Mouse (Mus musculus): ENCODE results near the gene Bnip3. TPM values are rescaled to one million over a fixed set of nuclear protein-coding genes. Genes with fewer than 3 reads are reported as not detected.

Gene Bnip3
- polyA plus RNA-seq (2017; shearing (Covaris generic)): 10 to 100 TPM; 18.6 to 23.3 TPM

DNA sequence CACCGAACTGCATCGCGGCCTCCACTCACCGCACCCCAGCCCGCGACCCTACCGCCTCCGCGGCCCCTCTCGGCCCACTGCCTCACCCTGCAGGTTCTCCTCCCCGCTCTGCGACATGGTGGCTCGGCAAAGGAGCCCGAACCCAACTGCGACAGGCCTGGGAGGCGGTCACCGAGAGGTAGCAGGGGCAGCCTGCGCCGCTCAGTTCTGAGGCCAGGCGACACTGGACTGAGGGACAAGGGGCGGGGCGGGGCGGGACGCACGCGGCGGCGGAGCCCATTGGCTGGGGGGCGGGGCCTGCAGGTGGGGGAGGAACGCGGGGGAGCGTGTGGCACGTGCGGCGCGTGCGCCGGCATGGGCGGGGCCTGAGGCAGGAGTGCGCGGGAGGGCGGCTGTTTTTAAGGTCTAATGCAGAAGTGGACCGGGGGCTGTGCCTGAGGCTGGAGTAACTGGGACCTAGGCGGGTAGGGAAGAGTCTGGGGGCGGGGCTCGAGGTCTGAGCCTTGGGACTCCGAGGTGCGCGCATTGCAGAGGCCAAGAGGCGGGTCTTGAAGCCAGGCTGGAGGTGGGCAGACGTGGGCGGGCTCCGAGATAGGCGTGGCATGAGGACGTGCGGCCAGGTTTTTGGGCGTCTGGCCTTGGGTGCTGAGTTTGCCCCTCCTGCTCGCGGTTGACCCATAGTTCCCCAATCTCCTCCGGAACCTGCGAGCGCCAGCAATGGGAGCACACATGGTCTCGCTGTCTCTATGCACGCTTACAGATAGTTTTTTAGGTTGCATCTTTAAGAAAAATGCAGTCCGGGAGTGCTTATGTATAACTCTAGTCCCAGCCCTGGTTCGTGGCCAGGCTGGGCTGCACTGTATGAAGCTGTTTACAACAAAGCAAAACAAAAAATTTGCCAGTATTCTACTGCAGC, at the start of gene Bnip3:
TSS of gene Bnip3 (minus strand) at position 243 of the 916 bp plus-strand sequence.
- ATAC-seq: peak; percentile 89

DNA sequence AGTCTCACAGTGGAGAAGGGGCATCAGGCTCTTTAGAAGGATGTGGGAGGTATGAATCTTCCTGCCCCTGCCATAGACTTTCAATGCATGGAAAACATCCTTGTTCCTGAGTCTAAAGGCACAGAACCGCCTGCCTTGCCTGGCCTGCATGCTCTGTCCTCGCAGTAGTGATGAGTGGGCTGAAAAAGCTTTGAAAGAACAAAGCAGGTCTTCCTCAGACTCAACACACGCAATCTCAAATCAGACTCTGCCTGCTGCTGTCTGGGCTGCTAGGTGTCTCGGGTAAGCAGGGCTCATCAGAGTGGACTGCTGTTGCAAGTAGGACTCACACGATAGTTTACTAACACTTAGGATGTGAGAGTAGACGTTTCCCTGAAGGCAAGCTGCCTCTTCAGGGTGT, 47.8 kb upstream of the Bnip3 start:
- no peak for ATAC-seq

DNA sequence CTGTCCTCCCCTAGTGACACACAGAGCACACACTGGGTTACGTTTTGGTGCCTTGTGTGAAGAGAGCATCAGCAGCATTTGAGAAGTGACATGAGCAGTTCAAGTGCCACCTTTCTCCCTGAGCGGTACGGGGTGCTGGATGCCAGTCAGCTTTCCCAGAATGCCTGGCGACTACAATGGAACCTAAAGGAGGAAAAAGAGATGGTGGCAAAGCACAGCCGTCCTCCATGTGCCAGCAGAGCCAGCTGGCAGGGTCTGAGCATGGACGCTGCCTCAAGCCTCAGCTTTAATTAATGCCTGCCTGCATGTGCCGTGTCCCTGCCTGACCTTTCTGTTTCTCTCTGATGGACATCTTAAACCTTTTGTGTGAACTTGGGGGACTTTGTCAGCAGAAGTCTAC, 46.5 kb upstream of the Bnip3 start:
- no peak for ATAC-seq

DNA sequence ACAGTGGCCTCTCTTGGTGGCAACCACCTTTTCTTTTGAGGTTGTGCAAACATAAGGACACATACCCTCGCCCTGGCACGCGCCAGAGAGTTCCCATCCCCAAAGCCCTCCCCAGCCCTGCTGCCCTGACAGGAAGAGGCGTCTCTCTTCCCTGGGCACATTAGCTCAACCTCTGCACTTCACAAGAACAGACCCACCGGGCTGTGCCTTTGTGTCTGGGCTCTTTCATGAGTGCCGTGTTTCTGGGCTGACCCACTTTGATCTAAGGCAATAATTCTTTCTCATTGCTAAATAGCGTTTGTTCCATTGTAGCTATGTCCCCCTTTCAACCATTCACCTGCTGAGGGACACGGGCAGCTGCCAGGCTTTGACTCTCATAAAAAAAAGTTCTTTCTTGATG, 39.0 kb upstream of the Bnip3 start:
- ATAC-seq: no peak

DNA sequence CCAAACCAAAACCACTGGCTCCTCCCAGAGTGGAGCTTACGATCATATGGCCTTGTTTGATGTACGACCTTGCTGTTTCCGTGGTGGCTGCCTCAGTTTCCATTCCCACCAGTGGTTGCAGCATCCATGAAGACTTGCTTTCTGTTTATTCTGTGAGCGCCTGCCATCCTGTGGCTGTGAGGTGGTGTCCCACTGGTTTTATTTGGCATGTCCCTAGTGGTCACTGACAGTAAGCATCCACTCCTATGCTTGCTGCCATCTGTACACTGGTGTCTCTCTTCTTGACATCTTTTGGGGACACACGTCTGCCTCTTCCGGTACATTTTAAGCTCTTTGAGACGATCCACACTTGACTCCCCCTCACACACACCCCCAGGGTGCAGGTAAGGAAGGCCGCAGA, 38.4 kb upstream of the Bnip3 start:
- no peak for ATAC-seq

DNA sequence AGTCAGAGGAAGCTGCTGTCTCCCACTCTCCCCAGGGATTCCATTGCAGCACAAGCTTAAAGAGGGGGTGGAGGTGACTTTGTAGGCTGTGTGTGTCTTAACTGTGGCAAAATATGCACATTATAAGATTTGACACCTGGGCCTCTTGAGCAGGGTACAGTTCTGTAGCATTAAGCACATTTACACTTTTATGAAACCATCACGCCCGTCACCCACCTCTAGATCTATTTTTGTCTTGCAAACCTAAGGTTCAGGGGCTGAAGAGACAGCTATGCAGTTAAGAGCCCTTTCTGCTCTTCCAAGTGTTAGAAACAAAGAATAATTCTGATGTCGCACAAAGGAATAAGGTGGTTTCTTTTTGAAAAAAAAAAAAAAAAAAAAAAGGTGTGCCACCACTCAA, 36.3 kb upstream of the Bnip3 start:
- ATAC-seq: no peak

DNA sequence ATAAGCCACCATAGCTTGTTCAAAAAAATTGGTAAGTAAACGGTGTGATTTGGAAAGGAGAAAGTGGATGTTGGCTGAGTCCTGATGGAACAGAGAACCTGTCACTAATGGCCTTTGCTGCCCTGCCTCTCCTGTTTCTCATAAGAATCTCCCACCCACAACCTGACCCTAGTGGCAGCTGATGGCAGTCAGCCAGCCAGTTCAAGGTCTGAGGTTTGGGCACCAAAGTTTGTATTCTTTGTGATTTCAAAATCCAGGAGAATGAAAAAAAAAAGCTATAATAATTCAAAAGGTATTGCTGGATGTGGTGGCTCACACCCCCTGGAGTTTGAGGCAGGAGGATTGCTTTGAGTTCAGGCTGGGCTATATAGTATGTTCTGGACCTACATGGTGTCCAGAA, 33.0 kb upstream of the Bnip3 start:
- ATAC-seq: no peak

DNA sequence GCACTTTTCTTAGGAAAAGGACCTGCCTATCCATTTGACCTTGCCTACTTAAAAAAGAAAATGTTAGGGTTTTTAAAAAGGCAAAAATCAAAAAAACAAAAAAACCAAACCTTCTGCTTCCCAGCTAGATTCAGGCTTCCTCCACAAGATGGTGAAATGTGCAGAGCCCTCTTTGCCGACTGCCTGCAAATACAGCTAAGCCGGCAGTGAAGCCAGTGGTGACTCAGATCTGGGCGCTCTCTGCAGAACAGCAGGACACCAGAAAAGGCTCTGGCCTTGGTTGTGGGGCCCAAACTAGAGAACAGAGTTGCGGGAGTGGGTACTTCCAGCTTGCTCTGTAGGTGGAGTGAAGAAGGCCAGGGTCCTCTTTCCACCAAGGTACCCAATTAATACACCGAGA, 32.3 kb upstream of the Bnip3 start:
- no peak for ATAC-seq

DNA sequence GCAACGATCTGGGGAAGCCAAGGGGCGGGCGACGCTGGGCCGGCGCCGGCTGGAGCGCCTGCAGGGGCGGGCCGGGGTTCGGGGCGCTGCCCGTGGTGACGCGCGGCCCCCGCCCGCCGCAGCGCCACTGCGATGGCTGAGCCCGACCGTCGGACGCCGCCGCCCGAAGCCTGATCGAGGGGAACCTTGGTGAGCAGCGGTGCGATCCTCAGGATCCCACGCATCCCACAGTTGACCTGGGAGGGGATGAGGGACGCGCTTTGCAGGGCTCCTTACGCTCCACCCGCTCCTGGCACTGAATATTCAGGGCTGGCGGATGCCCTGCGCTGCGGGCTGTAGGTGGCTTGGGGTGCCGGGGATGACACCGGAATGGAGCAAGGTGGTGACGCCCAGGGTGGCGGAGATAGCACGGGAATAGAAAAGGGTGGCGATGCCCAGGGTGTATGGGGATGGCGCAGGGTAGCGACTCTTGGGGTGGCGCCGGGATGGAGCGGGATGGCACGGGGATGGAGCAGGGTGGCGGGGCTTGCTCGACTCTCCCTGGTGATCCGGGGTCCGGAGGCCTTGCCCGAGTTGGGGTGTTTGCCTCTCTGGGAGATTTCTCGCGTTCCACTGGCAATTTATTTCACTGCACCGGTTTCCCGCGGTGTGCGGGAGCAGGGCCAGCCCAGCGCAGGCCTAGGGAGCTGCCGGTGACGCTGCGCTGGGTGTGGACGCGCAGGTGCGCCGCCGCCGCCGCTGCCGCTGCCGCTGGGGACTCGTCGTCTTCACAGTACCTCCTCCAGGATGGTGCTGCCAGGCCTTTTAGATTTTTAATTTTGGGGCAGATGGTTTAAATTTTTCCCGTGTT, 31.5 kb upstream of the Bnip3 start, which contains the start of gene Jakmip3:
TSS of gene Jakmip3 (plus strand) at position 119 of the 850 bp plus-strand sequence.
- ATAC-seq: no peak

DNA sequence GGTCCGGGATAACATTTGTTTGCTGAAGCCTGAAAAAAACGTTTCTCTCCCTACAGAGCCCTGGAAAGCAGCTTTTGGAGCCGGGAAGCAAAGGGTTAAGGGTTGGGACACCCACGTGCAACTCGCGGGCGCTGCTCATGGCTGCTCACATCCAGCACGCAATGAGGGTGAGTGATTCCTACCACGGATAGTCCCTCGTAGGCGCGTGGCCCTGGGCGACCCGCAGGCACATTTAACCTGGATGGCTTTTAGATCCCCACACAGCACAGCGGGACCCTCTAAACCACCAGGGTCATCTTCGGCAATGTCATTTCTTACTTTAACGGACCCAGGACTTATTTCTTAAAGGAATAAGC, 30.9 kb upstream of the Bnip3 start:
- no peak for ATAC-seq

DNA sequence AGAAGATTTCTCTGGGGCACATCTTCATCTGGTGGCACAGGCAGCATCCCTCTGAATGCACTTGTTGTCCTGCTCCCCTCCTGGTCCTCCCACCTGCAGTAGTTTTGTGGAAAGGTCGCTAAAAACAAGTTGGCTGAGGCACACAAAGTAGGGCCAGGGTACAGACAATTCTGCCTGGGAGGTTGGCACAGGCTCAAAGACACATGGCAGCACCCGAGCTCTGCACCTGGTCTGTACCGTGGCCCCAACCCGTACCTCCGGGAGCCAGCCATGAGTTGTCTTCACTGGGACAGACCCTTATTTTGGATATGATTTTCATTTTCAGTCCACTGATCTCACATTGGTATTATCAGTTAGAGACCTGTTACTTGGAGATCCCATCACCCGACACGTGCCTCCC, 29.7 kb upstream of the Bnip3 start:
- no peak for ATAC-seq

DNA sequence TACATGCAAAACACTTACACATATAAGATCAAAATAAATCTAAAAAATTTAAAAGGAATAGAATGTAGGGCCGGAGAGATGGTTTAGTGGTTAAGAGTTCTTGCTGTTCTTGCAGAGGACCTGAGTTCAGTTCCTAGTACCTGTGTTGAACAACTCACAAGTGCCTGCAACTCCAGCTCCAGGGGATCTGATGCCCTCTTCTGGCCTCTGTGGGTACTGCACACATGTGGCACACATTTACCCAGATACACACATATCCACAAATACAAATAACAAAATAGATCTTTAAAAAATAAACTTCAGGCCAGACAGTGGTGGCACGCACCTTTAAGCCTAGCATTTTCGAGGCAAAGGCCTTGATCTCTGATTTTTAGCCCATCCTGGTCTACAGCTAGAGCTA, 25.2 kb upstream of the Bnip3 start:
- ATAC-seq: no peak

DNA sequence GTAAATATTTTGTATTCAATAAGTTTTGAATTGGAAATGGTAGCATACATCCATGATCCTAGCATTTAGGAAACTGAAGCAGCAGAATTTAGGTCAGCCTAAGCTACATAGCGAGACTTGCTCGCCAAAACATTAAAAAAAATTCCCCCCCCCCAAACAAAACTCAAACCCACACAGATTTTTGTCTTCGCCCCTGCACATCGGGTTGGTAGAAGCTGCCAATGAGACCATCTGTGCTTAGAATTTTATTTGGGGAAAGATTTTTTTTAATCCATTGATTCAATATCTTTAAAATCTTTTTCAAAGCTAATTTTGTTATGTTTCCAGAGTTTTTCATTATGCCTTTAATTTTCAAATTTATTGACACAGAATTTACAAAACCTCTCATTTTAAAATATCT, 19.1 kb upstream of the Bnip3 start:
- ATAC-seq: no peak

DNA sequence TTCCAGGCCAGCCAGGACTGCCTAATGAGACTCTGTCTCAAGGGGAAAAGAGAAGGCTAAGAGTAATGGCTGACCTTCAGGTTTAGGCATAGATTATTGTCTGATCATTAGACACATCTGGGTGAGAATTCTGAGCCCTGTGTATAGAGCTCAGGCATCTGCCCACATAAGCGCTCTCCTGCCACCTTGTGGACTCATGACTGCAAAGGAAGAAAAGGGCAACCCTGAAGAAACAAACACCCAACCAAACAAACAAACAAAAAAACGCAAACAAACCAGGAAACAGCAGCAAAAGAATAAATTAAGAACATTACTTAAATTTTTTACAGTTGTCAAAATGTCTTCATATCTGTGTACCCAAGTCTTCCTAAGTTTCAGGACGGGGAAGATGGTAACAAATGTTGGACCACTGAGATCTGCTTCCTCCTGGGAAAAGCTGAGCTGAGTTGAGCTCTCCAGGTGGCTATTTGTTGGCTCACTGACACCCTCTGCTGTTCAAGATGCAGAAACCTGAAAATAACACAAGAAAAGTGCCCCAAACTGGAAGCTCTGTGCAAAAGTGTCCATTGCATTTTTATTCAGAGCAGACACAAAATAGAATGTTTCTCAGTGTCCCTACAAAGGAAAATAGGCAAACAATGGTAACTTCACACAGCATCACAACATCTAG, 14.6 kb upstream of the Bnip3 start:
- ATAC-seq: no peak

DNA sequence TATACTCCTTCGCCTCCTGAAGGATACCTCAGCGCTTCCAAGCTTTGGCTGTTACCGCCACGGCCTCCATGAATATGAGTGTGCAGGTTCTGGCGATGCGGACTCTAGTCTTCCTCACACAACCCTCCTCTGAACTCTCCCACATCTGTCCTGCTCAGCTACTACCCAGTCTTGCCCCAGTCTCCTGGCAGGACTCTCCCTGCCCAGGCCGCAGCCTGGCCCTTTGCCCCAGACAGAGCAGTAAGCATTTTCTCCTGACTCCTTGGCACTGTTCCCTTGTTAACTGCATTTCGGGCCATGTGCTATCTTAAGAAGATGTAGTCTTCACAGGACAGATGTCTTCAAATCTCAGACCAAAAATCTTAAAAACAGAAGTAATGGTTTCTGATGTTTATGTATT, 12.3 kb upstream of the Bnip3 start:
- no peak for ATAC-seq

DNA sequence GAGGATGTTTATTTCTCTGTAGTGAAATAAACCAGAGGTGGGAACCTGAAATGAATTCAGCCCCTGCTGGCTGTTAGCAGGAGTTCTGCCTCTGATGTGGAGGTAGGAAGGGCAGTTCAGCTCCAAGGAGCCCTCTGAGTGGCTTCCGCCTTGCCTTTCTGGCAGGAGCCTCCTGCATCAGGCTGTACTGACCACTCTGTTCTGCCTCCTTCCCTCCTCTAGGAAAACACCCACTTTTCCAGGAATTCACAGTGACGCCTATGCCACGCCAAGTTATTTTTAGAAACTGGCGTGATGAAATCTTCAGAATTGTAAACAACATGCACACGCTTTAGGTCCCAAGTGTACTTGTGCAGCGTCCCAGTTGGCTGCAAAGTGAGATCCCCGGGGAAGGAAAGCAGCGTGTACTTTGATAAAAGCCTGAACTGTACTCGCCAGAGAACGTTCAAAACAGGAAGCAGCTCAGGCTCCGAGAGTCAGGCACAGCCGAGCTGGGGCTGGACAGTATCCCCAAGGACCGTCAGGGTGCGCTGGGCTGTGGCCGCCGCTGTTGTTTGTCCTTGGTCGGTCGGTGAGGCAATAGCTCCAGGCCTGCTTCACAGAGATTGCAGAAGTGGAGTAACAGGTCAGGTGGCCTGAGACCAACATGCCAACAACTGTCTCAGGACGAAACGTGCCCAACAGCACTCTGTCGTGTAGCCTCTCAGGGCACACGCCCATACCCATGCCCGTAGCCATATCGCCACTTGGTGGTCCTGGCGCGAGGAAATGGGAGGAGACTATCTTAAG, 10.0 kb upstream of the Bnip3 start:
- peak; percentile 81 for ATAC-seq

DNA sequence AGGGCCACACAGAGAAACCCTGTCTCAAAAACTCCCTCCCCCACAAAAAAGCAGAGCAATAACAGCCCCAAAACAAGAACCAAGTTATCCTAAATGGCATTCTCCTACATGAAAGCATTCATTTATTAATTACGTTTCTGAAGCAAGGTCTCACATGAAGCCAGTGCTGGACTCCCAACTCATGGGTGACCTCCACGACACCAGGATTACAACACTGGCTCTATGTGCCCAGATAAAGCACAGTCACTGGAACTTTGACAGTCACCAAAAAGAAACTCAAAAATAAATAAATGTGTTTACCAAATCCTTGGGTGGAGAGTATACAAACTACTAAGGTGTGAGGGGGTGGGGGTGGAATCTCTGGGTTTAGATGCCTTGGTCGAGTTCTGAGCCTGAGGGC, 4.3 kb upstream of the Bnip3 start:
- no peak for ATAC-seq

DNA sequence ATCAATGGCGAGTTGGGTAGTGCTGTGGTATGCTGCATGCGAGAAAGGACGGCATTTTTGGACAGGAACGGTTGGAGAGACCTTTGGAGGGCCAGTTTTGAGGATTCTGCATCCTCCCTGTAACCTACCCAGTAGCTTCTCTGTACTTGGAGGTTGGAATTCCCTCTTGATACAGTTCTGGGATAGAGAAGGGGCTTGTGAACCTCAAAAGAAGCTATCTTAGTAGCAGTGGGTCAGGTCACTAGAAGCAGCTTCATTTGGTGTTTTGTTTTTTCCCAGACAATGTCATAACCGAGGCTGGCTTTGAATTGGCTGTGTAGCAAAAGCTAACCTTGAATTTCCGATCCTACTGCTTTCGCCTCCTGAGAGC, 859 bp upstream of the Bnip3 start:
- no peak for ATAC-seq

DNA sequence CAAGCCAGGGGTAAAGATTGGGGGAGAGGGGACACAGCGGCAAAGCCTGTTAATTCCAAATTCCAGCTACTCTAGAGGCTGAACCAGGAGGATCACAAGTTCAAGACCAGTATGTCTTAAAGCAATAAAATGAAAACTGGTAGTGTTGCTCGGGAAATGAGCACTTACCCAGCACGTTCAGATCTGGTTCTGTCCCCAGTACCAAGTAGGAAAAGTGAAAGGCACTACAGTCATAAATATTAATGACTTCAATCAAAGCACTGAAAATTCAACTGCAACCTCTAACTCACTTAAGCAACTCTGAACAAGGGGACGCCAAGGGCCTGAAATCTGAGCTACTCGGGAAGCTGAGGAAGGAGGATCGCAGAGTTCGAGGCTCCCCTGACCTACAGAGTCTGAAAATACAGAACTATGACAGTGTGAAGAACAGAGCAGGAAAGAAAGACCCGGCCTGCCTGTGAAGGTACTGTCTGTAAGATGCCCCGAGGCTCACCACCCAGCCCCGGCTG, 497 bp downstream of the Bnip3 start:
- ATAC-seq: no peak

DNA sequence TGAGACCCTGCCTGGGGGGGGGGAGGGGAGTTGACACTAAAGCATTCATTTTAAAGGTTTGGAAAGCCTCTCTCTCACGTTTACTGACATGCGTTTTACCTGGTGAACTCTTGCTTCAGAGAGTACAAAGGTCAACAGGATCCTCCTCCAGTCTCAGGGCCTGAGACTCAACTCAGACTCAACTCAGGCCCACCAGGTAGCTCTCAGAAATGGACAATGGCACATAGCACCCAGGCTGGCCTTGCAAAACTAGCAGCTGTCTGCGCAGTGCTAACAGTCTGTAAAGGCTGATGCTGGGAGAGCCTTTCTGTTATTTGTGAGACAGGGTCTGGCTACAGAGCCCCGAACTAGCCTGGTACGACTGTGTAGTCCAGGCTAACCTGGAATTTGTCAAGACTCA, 1.3 kb downstream of the Bnip3 start:
- ATAC-seq: no peak

DNA sequence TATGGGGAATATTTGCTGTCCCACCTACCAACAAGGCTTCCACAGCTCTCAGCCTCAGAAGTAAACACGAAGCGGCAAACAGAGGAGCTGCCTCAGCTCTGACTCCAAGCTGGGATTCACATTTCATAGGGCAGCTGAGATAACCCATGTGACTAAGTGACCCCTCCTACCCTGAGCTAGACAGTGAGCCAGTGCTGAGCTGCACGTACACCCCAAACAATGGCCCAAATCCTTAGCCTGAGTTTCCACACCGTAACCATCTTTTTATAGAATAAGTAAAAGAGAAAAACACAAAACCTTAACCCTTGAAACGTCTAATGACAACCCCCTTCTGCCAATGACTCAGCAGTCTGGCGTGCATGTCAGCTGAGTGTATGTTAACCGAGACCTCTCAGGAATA, 2.3 kb downstream of the Bnip3 start:
- no peak for ATAC-seq

DNA sequence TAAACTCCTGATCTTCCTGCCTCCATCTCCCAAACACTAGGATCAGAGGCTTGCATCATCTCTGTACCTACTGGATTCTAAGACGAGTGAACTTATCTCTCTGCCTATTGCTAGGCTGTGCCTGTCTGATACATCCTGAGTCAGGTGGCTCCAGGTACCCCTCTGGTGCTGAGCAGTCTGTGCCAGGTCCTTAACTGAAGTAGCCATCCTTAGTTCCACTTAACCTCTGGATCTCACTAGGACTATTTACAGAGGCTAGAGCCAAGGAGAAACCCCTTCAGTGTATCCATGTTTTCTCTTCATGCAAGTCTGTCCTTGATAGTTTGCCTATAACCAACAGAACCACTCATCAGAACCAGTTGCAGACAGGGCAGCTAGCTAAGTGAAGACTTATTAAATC, 2.9 kb downstream of the Bnip3 start:
- ATAC-seq: no peak
